In the genomic region with DNA sequence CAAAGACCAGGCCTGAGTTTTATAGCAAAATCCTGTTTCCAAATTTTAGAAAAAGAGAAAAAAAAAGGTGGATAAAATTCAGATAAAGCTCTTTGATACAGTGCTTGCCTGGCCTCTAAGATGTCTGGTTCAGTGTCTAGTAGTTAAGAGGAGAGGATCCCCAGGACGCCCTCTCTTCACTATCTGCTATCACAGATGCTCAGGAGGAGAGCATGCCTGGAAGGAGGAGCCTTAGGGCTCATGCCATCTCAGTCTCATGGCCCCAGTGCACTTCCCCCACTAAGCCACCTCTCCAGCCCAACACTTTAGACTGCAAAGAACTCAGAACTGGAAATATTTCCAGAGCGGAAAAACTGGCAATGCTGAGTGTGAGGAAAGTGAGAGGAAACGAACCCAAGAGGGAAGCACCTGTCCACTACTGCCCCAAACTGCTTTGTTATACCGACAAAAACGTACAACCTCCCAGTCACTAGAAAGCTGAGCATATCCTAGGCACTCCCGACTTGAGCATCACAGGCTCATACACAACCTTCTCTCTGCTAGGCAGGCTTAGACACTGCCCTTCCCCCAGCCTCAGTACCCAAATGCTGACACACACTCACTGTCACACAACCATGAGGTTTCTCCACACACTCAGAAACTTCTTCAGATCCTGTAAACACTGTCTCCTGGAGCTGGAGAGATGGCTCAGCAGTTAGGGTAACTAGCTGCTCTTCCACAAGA, we compare ENCODE assay signal across 1 mouse cellular context.
TF ChIP-seq lines count a peak whose summit lies in the region.

No protein-coding gene starts in this region.

TF ChIP-seq in MEL, 35 proteins besides CTCF, POLR2A, EP300 and RAD21:
- TF ChIP-seq RCOR1 (IDR thresholded peaks at IDR 0.05; ENCODE audit: low read depth, low read length): no peak
- no peak for TF ChIP-seq MAX (IDR thresholded peaks at IDR 0.05; ENCODE audit: low read length)
- peak; percentile 28; the same call in 1 of the 2 replicates for TF ChIP-seq TAL1 (IDR thresholded peaks at IDR 0.05; ENCODE audit: low read length)
